Mouse (Mus musculus): ENCODE measurements around the gene Ripor1. TPM values are rescaled to one million over a fixed set of nuclear protein-coding genes. Genes with fewer than 3 reads are reported as not detected.
"Not testable (repeated sequence)": the region's sequence is repeated elsewhere in the genome, so short reads cannot be mapped to it uniquely, and the experiment has no call there.

Gene Ripor1
- total RNA-seq, 1 experiment, result 5.6 TPM

DNA sequence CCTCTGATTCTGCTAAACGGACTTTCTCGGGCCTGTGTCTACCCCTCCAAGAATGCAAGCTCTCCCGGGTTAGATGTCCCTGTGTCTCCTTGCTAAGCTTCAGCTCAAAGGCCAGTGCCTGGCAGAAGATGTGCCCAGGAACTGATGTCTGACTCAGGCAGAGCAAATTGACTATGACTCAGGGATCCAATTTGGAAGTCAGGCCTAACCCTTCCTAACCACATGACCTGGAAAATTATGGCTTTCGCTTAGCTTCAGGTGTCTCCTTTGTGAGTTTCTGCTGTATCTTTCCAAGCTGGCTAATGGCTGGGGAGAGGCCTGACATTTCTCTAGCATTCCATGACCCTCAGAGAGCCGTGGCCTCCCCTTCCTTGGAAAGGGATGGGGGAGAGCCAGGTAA is 3.8 kb upstream of the Ripor1 start:
- TF ChIP-seq ZNF384 (IDR thresholded peaks at IDR 0.05; ENCODE audit: low read depth, low read length), result no peak
- TF ChIP-seq CHD2 (IDR thresholded peaks at IDR 0.05; ENCODE audit: low read depth, low read length), result no peak
- TF ChIP-seq ZC3H11A (IDR thresholded peaks at IDR 0.05; ENCODE audit: borderline replicate concordance, low read depth, low read length), result no peak
- no peak for TF ChIP-seq HCFC1 (IDR thresholded peaks at IDR 0.05; ENCODE audit: borderline replicate concordance, insufficient read depth, low read length)
- TF ChIP-seq MAFK (IDR thresholded peaks at IDR 0.05; ENCODE audit: insufficient read depth, low read depth, low read length), result no peak
- Histone ChIP-seq H3K4me1 (ENCODE audit: control insufficient read depth in 2 of 2, insufficient read depth in 2 of 2, low read length in 2 of 2, poor library complexity in 1 of 2) (peaks cover 0 to 12% of the 10 kb centered on the region in 2 experiments; a peak in 2 of 4 replicates), H3K9me3 (ENCODE audit: control insufficient read depth, insufficient read depth, low read depth, low read length) (no peaks in the 10 kb centered on the region), H3K27ac (ENCODE audit: insufficient read depth, low read depth, low read length, poor library complexity, severe bottlenecking) (no peak overlapping the region), H3K9ac (ENCODE audit: insufficient read depth, low read depth, low read length, poor library complexity, severe bottlenecking) (no peak overlapping the region), H3K4me3 (ENCODE audit: insufficient read depth in 1 of 2, low read depth in 1 of 2, low read length in 2 of 2, poor library complexity in 1 of 2, severe bottlenecking in 1 of 2) (no peak overlapping the region), H3K36me3 (ENCODE audit: control insufficient read depth, insufficient read depth, low read length, poor library complexity, severe bottlenecking) (no peaks in the 10 kb centered on the region)
- no peak for DNase-seq (ENCODE audit: low read depth, low spot score)
- in situ Hi-C loops (cut with MboI; ENCODE audit: low sequenced_read_pairs in 2 of 2, unreplicated experiment in 2 of 2), result no loop called here

DNA sequence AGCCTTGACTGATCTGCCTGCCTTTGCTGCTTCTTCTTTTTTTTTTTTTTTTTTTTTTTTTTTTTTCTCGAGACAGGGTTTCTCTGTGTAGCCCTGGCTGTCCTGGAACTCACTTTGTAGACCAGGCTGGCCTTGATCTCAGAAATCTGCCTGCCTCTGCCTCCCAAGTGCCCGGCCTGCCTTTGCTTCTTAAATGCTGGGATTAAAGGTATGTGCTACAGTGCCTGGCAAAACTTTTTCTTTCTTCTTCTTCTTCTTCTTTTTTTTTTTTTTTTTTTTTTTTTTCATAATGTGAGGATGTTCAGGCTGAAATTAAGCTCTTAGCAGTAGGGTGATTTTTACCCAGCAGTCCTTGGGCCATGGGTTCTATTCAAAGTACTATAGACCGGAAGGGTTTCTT is 2.5 kb upstream of the Ripor1 start:
- H3K4me3 ChIP-seq (ENCODE audit: insufficient read depth in 1 of 2, low read depth in 1 of 2, low read length in 2 of 2, poor library complexity in 1 of 2, severe bottlenecking in 1 of 2); H3K27ac ChIP-seq (ENCODE audit: insufficient read depth, low read depth, low read length, poor library complexity, severe bottlenecking); H3K9ac ChIP-seq (ENCODE audit: insufficient read depth, low read depth, low read length, poor library complexity, severe bottlenecking); DNase-seq (ENCODE audit: low read depth, low spot score); H3K36me3 ChIP-seq (ENCODE audit: control insufficient read depth, insufficient read depth, low read length, poor library complexity, severe bottlenecking); in situ Hi-C loops (cut with MboI; ENCODE audit: low sequenced_read_pairs in 2 of 2, unreplicated experiment in 2 of 2); H3K9me3 ChIP-seq (ENCODE audit: control insufficient read depth, insufficient read depth, low read depth, low read length): not testable (repeated sequence)
- H3K4me1 ChIP-seq (ENCODE audit: control insufficient read depth in 2 of 2, insufficient read depth in 2 of 2, low read length in 2 of 2, poor library complexity in 1 of 2), result peaks cover 0 to 13% of the 10 kb centered on the region in 2 experiments; a peak in 2 of 4 replicates
- TF ChIP-seq ZNF384 (IDR thresholded peaks at IDR 0.05; ENCODE audit: low read depth, low read length), result peak; percentile 21; the same call in 1 of the 2 replicates

DNA sequence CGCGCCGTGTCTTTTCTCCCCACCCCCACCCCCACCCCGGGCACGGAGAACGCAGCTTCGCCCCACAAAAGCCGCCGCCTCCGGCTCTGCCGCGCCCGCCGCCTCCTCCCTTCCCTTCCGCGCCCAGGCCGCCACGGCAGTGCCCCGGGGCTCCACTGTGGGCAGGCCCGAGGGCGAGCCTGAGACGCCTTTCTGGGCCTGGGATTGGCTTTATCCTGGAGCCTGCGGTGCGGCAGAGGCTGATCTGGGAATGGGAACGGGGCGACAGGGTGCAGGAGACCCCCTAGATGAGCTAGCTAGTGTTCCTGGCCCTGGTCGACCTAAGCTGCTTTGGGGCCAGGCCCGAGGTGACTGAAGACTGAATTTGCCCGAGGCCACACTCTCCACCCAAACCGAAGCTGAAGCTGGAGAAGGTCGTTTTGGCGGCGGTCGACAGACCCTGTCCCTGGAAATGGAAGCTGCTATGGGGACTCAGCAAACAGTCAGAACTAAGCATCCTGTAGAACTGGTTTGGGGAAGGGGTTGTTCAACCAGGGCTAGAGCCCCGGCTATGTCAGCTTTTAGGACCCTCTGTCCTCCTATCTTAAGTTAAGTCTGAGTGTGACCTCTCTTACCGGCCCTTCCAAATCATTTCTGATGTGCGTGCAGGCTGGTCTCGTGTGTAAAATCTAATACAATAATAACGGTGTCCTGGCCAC is 585 bp downstream of the Ripor1 start:
- no peak for DNase-seq (ENCODE audit: low read depth, low spot score)
- Histone ChIP-seq H3K36me3 (ENCODE audit: control insufficient read depth, insufficient read depth, low read length, poor library complexity, severe bottlenecking) (no peaks in the 10 kb centered on the region), H3K4me3 (ENCODE audit: insufficient read depth in 1 of 2, low read depth in 1 of 2, low read length in 2 of 2, poor library complexity in 1 of 2, severe bottlenecking in 1 of 2) (peak overlapping the region; percentile 92 to 94), H3K4me1 (ENCODE audit: control insufficient read depth in 2 of 2, insufficient read depth in 2 of 2, low read length in 2 of 2, poor library complexity in 1 of 2) (peaks cover 0 to 15% of the 10 kb centered on the region in 2 experiments; a peak in 2 of 4 replicates), H3K9ac (ENCODE audit: insufficient read depth, low read depth, low read length, poor library complexity, severe bottlenecking) (peak overlapping the region; percentile 82), H3K9me3 (ENCODE audit: control insufficient read depth, insufficient read depth, low read depth, low read length) (no peaks in the 10 kb centered on the region), H3K27ac (ENCODE audit: insufficient read depth, low read depth, low read length, poor library complexity, severe bottlenecking) (no peak overlapping the region)
- TF ChIP-seq CHD2 (IDR thresholded peaks at IDR 0.05; ENCODE audit: low read depth, low read length), result no peak
- TF ChIP-seq ZC3H11A (IDR thresholded peaks at IDR 0.05; ENCODE audit: borderline replicate concordance, low read depth, low read length), result no peak
- TF ChIP-seq MAFK (IDR thresholded peaks at IDR 0.05; ENCODE audit: insufficient read depth, low read depth, low read length), result no peak
- no peak for TF ChIP-seq HCFC1 (IDR thresholded peaks at IDR 0.05; ENCODE audit: borderline replicate concordance, insufficient read depth, low read length)
- no peak for TF ChIP-seq ZNF384 (IDR thresholded peaks at IDR 0.05; ENCODE audit: low read depth, low read length)
- in situ Hi-C loops (cut with MboI; ENCODE audit: low sequenced_read_pairs in 2 of 2, unreplicated experiment in 2 of 2), result no loop called here

DNA sequence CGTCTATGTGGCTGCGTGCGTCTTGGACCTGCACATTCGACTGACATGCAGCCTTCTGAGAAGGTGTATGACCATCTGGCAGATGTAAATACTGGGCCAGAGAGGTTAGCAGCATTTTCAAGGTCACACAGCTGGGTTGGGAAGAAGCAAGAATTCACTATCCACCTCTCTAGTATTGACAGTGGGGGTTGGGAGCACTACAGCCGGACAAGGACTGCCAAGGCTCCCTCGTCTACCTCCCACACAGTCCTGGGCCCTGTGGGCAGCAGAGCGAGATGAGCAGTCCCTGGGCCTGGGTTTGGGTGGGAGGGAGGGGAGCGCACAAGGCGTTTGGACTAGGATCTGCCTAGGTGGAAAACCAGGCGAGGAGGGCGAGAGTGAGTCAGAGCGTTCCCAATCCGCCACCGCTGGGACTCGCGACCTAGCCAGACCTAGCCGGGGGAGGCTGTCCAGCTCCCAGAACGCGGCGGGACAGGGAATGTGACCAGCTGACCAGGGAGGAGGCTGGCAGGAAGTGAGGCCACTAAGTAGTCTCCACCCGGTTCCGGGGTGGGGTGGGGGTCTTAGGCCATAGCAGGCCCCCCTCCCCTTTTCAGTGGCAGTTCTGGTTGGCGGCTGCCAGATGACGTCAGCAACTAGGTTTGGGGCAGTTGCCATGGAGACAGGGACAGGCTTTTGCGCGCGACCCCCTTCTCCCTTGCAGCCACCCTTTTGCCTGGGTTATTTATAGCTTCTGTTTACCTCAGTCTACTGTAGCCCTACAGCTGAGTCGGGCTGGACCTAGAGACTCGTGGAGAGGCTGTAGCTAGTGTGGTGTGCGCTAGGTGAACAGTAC is 1.4 kb downstream of the Ripor1 start:
- Histone ChIP-seq H3K9ac (ENCODE audit: insufficient read depth, low read depth, low read length, poor library complexity, severe bottlenecking) (peak overlapping the region; percentile 11; the same call in 1 of the 2 replicates), H3K9me3 (ENCODE audit: control insufficient read depth, insufficient read depth, low read depth, low read length) (no peaks in the 10 kb centered on the region), H3K36me3 (ENCODE audit: control insufficient read depth, insufficient read depth, low read length, poor library complexity, severe bottlenecking) (no peaks in the 10 kb centered on the region), H3K4me1 (ENCODE audit: control insufficient read depth in 2 of 2, insufficient read depth in 2 of 2, low read length in 2 of 2, poor library complexity in 1 of 2) (peaks cover 0 to 15% of the 10 kb centered on the region in 2 experiments; a peak in 2 of 4 replicates), H3K27ac (ENCODE audit: insufficient read depth, low read depth, low read length, poor library complexity, severe bottlenecking) (no peak overlapping the region), H3K4me3 (ENCODE audit: insufficient read depth in 1 of 2, low read depth in 1 of 2, low read length in 2 of 2, poor library complexity in 1 of 2, severe bottlenecking in 1 of 2) (peak overlapping the region; percentile 92 to 94)
- no peak for TF ChIP-seq HCFC1 (IDR thresholded peaks at IDR 0.05; ENCODE audit: borderline replicate concordance, insufficient read depth, low read length)
- no peak for TF ChIP-seq ZNF384 (IDR thresholded peaks at IDR 0.05; ENCODE audit: low read depth, low read length)
- TF ChIP-seq CHD2 (IDR thresholded peaks at IDR 0.05; ENCODE audit: low read depth, low read length), result no peak
- no peak for TF ChIP-seq MAFK (IDR thresholded peaks at IDR 0.05; ENCODE audit: insufficient read depth, low read depth, low read length)
- TF ChIP-seq ZC3H11A (IDR thresholded peaks at IDR 0.05; ENCODE audit: borderline replicate concordance, low read depth, low read length), result no peak
- peak; percentile 52 for DNase-seq (ENCODE audit: low read depth, low spot score)
- in situ Hi-C loops (cut with MboI; ENCODE audit: low sequenced_read_pairs in 2 of 2, unreplicated experiment in 2 of 2), result no loop called here
